Mouse (Mus musculus): ENCODE results near the gene Zfp827.

GRCm38 (mm10) chr8:79041429-79041828 is 13.2 kb downstream of the Zfp827 start:
- no peak for TF ChIP-seq CTCF (IDR thresholded peaks at IDR 0.05; ENCODE audit: low read depth, low read length)
- TF ChIP-seq GATA1 (IDR thresholded peaks at IDR 0.05; ENCODE audit: borderline replicate concordance, low read length) = no peak
- TF ChIP-seq POLR2AphosphoS5 (IDR thresholded peaks at IDR 0.05; ENCODE audit: insufficient replicate concordance, low read depth, low read length) = no peak
- TF ChIP-seq TAL1 (conservative IDR thresholded peaks at IDR 0.05; ENCODE audit: low read depth, low read length) = no peak
- no peak for TF ChIP-seq GATA2 (IDR thresholded peaks at IDR 0.05; ENCODE audit: borderline replicate concordance, low read depth, low read length)

Data from G1E (cell line).